Mouse (Mus musculus) stomach, postnatal 0 days (tissue): Measurements from ENCODE around the gene Magi2.

Experiments
- CTCF ChIP-seq: IDR thresholded peaks from 2 replicates; pipeline ENCODE4 v1.5.1; 2016; ENCODE audit warnings: antibody characterized with exemption, low read depth, mild to moderate bottlenecking, moderate library complexity
- EP300 ChIP-seq: optimal IDR thresholded peaks from 2 replicates; pipeline ENCODE3; 2016; ENCODE audit warnings: antibody characterized with exemption

DNA sequence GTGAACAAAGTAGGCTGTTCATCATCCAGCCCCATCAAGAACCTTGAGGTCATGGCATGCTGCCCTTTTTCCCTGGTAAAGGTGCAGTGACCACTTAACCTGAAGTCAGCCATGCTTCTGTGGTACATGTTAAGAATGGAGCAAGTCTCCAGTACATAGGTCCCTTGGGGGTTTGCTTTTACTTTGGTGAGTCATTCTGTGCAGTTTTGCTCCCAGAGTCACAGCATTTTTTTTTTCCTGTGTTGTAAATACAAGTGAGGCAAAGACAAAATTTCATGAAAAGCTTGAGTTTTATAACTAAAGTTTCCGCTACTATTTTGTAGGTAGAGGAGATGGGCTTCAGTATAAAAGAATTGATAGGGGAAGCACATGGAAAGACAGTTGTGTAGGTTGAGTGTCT is 828.2 kb downstream of the Magi2 start:
- TF ChIP-seq CTCF (no peak), EP300 (no peak)
